Mouse (Mus musculus): ENCODE measurements around the gene Wdr47. TPM values are rescaled to one million over a fixed set of nuclear protein-coding genes. Genes with fewer than 3 reads are reported as not detected.

The Wdr47 gene
- 100 TPM for polyA plus RNA-seq (2015; fragmentation: Illumina TruSeq; extraction: RNeasy Lipid Tissue Mini Kit (QIAGEN cat#74804); ENCODE audit: low read depth, low replicate concordance)

GRCm38 (mm10) chr3:108590786-108591529 lies at the start of gene Wdr47:
Gene Wdr47 (plus strand): TSS chr3:108591279.

DNA sequence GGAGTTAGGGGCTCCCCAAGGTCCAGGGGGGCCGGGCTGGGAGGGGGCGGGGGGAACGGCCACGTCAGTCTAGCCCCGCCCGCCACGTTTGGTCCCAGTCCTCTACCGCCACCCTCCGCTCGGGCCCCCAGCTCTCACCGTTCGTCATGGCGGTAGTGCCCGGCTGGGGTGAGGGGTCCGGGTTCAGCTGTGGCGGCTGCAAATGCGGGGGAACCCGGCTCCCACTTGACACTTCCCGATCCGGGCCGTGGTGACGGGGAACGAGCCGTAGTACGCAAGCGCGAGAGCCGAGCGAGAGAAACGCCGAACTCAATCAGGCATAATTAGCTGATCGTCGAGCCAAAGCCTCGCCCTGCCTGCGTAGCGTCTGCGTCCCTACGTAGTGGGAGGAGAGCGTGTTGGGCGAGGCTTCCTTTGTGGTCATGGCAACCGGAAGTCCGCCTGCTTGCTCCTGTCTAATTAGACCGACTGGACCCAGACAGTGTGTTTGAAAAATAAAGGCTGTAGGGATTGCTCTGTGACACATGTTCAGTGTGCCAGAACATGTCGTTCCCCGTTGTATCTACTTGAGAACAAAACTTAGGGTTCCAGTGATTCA lies 28.8 kb upstream of the Wdr47 start, which contains the start of gene Tmem167b:
Gene Tmem167b (minus strand): TSS at position 334 of the 598 bp plus-strand sequence.

DNA sequence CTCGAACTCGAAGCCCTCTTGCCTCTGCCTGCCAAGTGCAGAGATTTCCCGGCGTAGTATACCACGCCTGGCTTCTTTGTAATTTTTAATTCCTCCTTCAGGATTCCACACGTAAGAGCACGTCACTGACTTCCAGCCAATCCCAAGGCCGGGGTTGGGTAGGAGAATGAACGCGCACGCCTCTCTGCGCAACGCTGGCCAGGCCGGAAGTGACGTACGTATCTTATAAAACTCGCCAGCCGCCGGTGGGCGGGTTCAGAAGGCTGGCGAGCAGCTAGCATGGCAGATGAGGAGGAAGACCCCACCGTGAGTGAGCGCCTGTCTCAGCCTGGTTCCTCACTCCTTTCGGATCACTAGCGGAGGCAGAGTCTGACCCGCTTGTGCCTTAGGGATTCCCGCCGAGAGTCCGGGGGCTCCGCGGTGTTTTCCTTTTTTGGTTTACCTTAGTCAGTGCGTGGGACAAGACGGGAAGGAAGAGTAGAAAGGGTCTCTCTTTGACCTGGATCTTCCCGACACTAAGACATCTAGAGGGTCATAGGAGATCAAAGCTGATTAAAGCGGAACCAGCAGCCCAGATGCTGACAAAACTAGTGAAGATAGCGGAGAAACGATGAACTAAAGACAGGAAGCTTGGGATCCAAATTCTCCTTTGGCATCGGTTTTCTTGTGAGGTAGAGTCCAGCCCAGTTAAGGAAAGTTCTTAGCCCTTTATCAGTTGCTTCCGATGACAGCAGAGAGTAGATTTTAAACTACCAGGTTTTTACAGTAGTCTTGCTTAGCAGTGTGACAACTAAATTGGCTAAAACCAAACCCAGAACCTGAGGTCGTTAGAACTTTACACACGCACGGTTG lies 19.4 kb upstream of the Wdr47 start, which contains the start of gene Taf13:
Gene Taf13 (plus strand): TSS at position 256 of the 852 bp plus-strand sequence.

DNA sequence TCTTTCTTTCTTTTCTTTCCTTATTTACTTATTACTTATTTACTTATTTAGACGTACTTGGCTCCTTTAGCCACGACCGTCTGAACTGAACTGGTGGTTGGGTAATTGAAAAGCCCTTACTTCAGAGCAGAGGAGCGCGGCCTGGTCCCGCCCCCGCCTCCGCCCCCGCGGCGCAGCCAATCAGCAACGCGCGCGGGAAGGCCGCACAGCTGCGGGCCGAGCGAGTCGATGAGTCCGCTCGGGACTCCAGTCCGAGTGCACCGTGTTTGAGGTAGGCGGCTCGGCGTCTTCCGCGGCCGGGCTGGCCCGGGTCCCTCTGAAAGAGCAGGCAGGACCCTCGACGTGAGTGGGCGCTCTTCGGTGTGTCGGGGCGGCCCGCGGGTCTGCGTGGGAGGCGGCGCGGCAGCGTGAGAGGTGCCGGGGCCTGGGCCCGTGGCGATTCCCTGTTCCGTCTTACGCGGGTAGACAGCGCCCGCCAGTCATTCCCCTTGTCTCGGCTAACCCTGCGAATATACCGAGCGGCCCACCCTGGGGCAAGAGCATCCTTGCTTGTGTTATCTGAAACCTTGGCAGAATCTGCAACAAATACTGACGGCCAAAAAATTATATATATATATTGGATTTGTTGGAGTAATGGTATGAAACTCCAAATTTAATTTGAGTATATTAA lies 62.8 kb downstream of the Wdr47 start, which contains the start of gene Clcc1:
Gene Clcc1 (plus strand): TSS at position 204 of the 670 bp plus-strand sequence.

Other genes with a start within 250 kb of the Wdr47 start
- not detected for gene Mybphl, start 226.4 kb upstream of the Wdr47 start, polyA plus RNA-seq (2015; fragmentation: Illumina TruSeq; extraction: RNeasy Lipid Tissue Mini Kit (QIAGEN cat#74804); ENCODE audit: low read depth, low replicate concordance)
- 14.2 TPM for gene Psrc1, start 207.4 kb upstream of the Wdr47 start, polyA plus RNA-seq (2015; fragmentation: Illumina TruSeq; extraction: RNeasy Lipid Tissue Mini Kit (QIAGEN cat#74804); ENCODE audit: low read depth, low replicate concordance)
- gene Celsr2, start 175.7 kb upstream of the Wdr47 start, polyA plus RNA-seq (2015; fragmentation: Illumina TruSeq; extraction: RNeasy Lipid Tissue Mini Kit (QIAGEN cat#74804); ENCODE audit: low read depth, low replicate concordance), result 51.6 TPM
- gene Sars, start 146.1 kb upstream of the Wdr47 start, polyA plus RNA-seq (2015; fragmentation: Illumina TruSeq; extraction: RNeasy Lipid Tissue Mini Kit (QIAGEN cat#74804); ENCODE audit: low read depth, low replicate concordance), result 280 TPM
- 5.5 TPM for gene 1700013F07Rik, start 57.1 kb upstream of the Wdr47 start, polyA plus RNA-seq (2015; fragmentation: Illumina TruSeq; extraction: RNeasy Lipid Tissue Mini Kit (QIAGEN cat#74804); ENCODE audit: low read depth, low replicate concordance)
- gene 5330417C22Rik, start 54.7 kb upstream of the Wdr47 start, polyA plus RNA-seq (2015; fragmentation: Illumina TruSeq; extraction: RNeasy Lipid Tissue Mini Kit (QIAGEN cat#74804); ENCODE audit: low read depth, low replicate concordance), result 16.1 TPM
- 48.9 TPM for gene Tmem167b, start 28.8 kb upstream of the Wdr47 start, polyA plus RNA-seq (2015; fragmentation: Illumina TruSeq; extraction: RNeasy Lipid Tissue Mini Kit (QIAGEN cat#74804); ENCODE audit: low read depth, low replicate concordance)
- 59.8 TPM for gene Taf13, start 19.6 kb upstream of the Wdr47 start, polyA plus RNA-seq (2015; fragmentation: Illumina TruSeq; extraction: RNeasy Lipid Tissue Mini Kit (QIAGEN cat#74804); ENCODE audit: low read depth, low replicate concordance)
- gene Clcc1, start 62.6 kb downstream of the Wdr47 start, polyA plus RNA-seq (2015; fragmentation: Illumina TruSeq; extraction: RNeasy Lipid Tissue Mini Kit (QIAGEN cat#74804); ENCODE audit: low read depth, low replicate concordance), result 37.6 TPM
- 9.9 TPM for gene Gpsm2, start 131.0 kb downstream of the Wdr47 start, polyA plus RNA-seq (2015; fragmentation: Illumina TruSeq; extraction: RNeasy Lipid Tissue Mini Kit (QIAGEN cat#74804); ENCODE audit: low read depth, low replicate concordance)
- not detected for gene Aknad1, start 148.4 kb downstream of the Wdr47 start, polyA plus RNA-seq (2015; fragmentation: Illumina TruSeq; extraction: RNeasy Lipid Tissue Mini Kit (QIAGEN cat#74804); ENCODE audit: low read depth, low replicate concordance)
- 30.1 TPM for gene Stxbp3, start 249.2 kb downstream of the Wdr47 start, polyA plus RNA-seq (2015; fragmentation: Illumina TruSeq; extraction: RNeasy Lipid Tissue Mini Kit (QIAGEN cat#74804); ENCODE audit: low read depth, low replicate concordance)

Data from brain, adult 10 weeks (tissue).